Mouse (Mus musculus) limb, embryonic 14.5 days (tissue): ENCODE results near the gene Phox2a. TPM values are rescaled to one million over a fixed set of nuclear protein-coding genes. Genes with fewer than 3 reads are reported as not detected.

ENCODE experiments used
- ATAC-seq: fragments of 200-750 bp; cut with Nextera tagmentation; 2 replicates; pipeline ENCODE4 v1.8.0; 2017; ENCODE audit warnings: low read depth, moderate number of reproducible peaks, moderate TSS enrichment; ENCODE audit not compliant: low FRiP score
- DNase-seq: peaks from one replicate; pipeline ENCODE4 v3.0.0-alpha.2; 2015; ENCODE audit warnings: low spot score
- H3K27ac ChIP-seq: fragments of 300-500 bp; sonication (generic); replicated peaks from 2 replicates; pipeline ENCODE4 v1.5.1; 2014; ENCODE audit warnings: low read depth, mild to moderate bottlenecking, low read length, moderate library complexity, mixed read lengths
- H3K27me3 ChIP-seq: fragments of 300-500 bp; sonication (generic); 2 replicates; pipeline ENCODE4 v1.6.1; 2014; ENCODE audit warnings: low read length, mixed read lengths; ENCODE audit not compliant: control insufficient read depth, insufficient read depth
- H3K36me3 ChIP-seq: fragments of 300-500 bp; sonication (generic); 2 replicates; pipeline ENCODE4 v1.6.1; 2014; ENCODE audit warnings: mild to moderate bottlenecking, low read length, moderate library complexity, mixed read lengths; ENCODE audit not compliant: control insufficient read depth, insufficient read depth
- H3K4me1 ChIP-seq: fragments of 300-500 bp; sonication (generic); 2 replicates; pipeline ENCODE4 v1.6.1; 2014; ENCODE audit warnings: antibody characterized with exemption, low read length, mixed read lengths; ENCODE audit not compliant: control insufficient read depth, insufficient read depth
- H3K4me2 ChIP-seq: fragments of 300-500 bp; sonication (generic); replicated peaks from 2 replicates; pipeline ENCODE4 v1.6.1; 2014; ENCODE audit warnings: low read depth, mild to moderate bottlenecking, low read length, moderate library complexity; ENCODE audit not compliant: severe bottlenecking
- H3K4me3 ChIP-seq: fragments of 300-500 bp; sonication (generic); replicated peaks from 2 replicates; pipeline ENCODE4 v1.5.1; 2014; ENCODE audit warnings: low read length
- H3K9ac ChIP-seq: fragments of 300-500 bp; sonication (generic); 2 replicates; pipeline ENCODE4 v1.6.1; 2014; ENCODE audit warnings: mild to moderate bottlenecking, low read depth, low read length, moderate library complexity; ENCODE audit not compliant: severe bottlenecking
- H3K9me3 ChIP-seq: fragments of 300-500 bp; sonication (generic); 2 replicates; pipeline ENCODE4 v1.6.1; 2016; ENCODE audit warnings: low read length; ENCODE audit not compliant: control insufficient read depth
- POLR2A ChIP-seq: fragments of 200-500 bp; IDR thresholded peaks from 2 replicates; pipeline ENCODE4 v1.8.0; 2012; ENCODE audit warnings: inconsistent platforms, mild to moderate bottlenecking, moderate library complexity, borderline replicate concordance; ENCODE audit not compliant: insufficient read depth, insufficient read length; ENCODE audit errors: extremely low read depth
- WGBS: fragments of 180-500 bp; shearing (Covaris S2); extraction: QIAGEN DNeasy Blood & Tissue Kit; methylation state at CpG from one replicate; pipeline ENCODE4 v1.1.7; 2014; 5-methylcytosine and 5-hydroxymethylcytosine counted together
- polyA plus RNA-seq, 2 experiments: library from polyadenylated mRNA; depleted of rRNA in 1 of 2; stranded (reverse) in 1 of 2; unstranded in 1 of 2; fragments of >200 nt; fragmentation: Nextera tagmentation in 1 of 2; extraction: Ambion mirVana in 1 of 2; gene quantifications; 2 replicates each; pipeline versions ENCODE4 v1.2.1 to v1.2.3; 2012 to 2014

The Phox2a gene
- polyA plus RNA-seq (2012; rRNA removed): 0.13 and 0.41 TPM in 2 replicates
- polyA plus RNA-seq (2014; fragmentation: Nextera tagmentation; extraction: Ambion mirVana): 0.26 TPM in 1 of 2 replicates, not detected in the other

DNA sequence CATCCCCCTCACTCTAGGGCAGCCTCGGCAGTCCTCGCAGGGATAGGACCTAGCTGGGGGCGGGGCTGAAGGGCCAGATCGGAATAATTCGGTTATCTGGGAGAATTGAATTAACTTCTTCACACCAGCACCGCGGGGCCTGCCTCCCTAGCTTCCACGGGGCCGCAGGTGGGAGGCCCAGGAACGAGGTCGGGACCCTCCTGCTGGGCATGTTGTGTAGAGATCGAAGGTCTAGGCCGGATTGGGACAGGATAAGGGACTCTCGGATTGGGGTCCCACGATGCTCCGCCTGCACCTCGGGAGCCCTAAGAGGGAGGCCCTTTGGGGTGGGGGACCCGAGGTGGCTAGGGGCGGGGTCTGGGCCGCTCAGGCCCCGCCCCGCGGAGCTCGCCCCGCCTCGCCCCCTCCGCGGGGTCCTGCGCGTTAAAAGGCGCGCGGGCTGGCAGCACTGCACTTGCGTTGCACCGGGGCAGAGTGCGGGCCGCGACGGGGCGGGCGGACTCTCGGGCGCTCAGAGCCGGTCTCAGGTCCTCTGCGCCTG lies at the start of gene Phox2a:
Gene Phox2a (plus strand): TSS at position 453 of the 541 bp plus-strand sequence.
- DNase-seq (no peak), ATAC-seq (no peak)
- H3K9me3 ChIP-seq: no peaks in the 10 kb centered on the region
- H3K27ac ChIP-seq: no peak within 1 kb of the TSS
- peaks cover 69% of the 10 kb centered on the region for H3K27me3 ChIP-seq
- peak within 1 kb of the TSS; percentile 38 for H3K4me2 ChIP-seq
- peak within 1 kb of the TSS; percentile 31 for H3K4me3 ChIP-seq
- H3K9ac ChIP-seq: peak within 1 kb of the TSS; percentile 36; the same call in 1 of the 2 replicates
- no peaks in the 10 kb centered on the region for H3K36me3 ChIP-seq
- H3K4me1 ChIP-seq: peaks cover 21% of the 10 kb centered on the region
- 2% methylated on average over 33 of the region's 45 CpGs for WGBS
- TF ChIP-seq POLR2A: no peak

- ATAC-seq (no peak), DNase-seq (no peak)
- Histone ChIP-seq H3K4me1 (peaks cover 7% of the 10 kb centered on the region), H3K27me3 (no peaks in the 10 kb centered on the region), H3K4me2 (no peak overlapping the region), H3K9me3 (no peaks in the 10 kb centered on the region), H3K36me3 (0 out of 2 replicates have a peak, but pooled peaks cover 2% of the 10 kb centered on the region), H3K27ac (no peak overlapping the region), H3K4me3 (no peak overlapping the region), H3K9ac (no peak overlapping the region)
- no peak for TF ChIP-seq POLR2A
- 69% methylated on average over 7 of the region's 7 CpGs for WGBS
Measured at GRCm38 (mm10) chr7:101770051-101770450, 48.1 kb upstream of the Phox2a start.

- 79% methylated on average over 1 of the region's 1 CpGs for WGBS
- ATAC-seq: no peak
Measured at GRCm38 (mm10) chr7:101771604-101772003, 46.5 kb upstream of the Phox2a start.

DNA sequence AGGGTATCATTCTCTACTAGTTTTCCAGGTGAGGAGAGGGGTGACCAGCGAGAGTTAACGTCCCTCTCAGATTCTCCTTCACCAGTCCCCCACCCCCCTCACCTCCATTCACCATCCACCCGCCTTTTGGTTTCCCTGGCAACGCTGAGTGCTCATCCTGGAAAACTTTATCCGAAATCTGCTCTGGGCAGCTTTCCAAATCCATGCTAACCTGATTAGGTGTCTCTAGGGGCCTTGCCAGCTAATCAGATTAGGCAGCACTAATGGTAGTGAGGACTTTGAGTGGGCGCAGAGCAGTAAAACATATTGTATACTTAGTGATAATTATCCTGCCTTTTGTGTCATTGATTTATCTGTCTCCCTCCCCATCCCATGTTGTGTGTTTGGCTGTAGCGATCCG lies 45.4 kb upstream of the Phox2a start:
- Histone ChIP-seq H3K9me3 (no peaks in the 10 kb centered on the region), H3K9ac (no peak overlapping the region), H3K36me3 (no peaks in the 10 kb centered on the region), H3K4me2 (no peak overlapping the region), H3K27me3 (no peaks in the 10 kb centered on the region), H3K4me1 (peaks cover 7% of the 10 kb centered on the region), H3K4me3 (no peak overlapping the region), H3K27ac (no peak overlapping the region)
- ATAC-seq (no peak), DNase-seq (no peak)
- no peak for TF ChIP-seq POLR2A
- 60% methylated on average over 8 of the region's 8 CpGs for WGBS

More at GRCm38 (mm10) chr7:101771604-101772003, 46.5 kb upstream of the Phox2a start:
- no peaks in the 10 kb centered on the region for H3K36me3 ChIP-seq
- no peak overlapping the region for H3K9ac ChIP-seq
- no peak overlapping the region for H3K4me3 ChIP-seq
- H3K9me3 ChIP-seq: no peaks in the 10 kb centered on the region
- no peak for DNase-seq
- H3K27me3 ChIP-seq: no peaks in the 10 kb centered on the region
- no peak overlapping the region for H3K4me2 ChIP-seq
- peak overlapping the region; percentile 8; the same call in 1 of the 2 replicates for H3K27ac ChIP-seq
- TF ChIP-seq POLR2A: no peak
- peaks cover 7% of the 10 kb centered on the region for H3K4me1 ChIP-seq

DNA sequence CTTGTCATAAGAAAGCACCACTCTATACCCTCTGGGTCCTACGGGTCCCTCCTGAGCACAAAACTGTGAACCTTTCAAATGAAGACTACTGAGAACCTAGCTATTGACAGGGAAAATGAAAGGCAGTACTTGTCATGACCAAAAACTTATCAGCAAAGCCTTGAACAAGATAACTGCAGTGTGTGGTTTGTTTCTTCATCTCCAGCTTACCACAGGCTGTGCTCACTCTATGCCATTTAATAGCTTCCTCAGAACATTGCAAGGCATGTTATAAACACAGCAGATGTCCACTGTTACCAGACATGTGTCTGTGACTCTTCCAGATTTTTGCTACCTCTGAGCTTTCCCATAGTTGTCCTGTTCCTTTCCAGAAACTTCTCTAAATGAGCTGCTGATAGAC lies 41.1 kb upstream of the Phox2a start:
- TF ChIP-seq POLR2A: no peak
- WGBS: 91% methylated on average over 1 of the region's 1 CpGs
- Histone ChIP-seq H3K9ac (no peak overlapping the region), H3K27ac (no peak overlapping the region), H3K9me3 (no peaks in the 10 kb centered on the region), H3K4me2 (no peak overlapping the region), H3K36me3 (peaks cover 20% of the 10 kb centered on the region), H3K27me3 (no peaks in the 10 kb centered on the region), H3K4me3 (no peak overlapping the region), H3K4me1 (no peaks in the 10 kb centered on the region)
- ATAC-seq: no peak
- no peak for DNase-seq
